8 mouse cellular contexts compared by ENCODE assay signal in the genomic region with DNA sequence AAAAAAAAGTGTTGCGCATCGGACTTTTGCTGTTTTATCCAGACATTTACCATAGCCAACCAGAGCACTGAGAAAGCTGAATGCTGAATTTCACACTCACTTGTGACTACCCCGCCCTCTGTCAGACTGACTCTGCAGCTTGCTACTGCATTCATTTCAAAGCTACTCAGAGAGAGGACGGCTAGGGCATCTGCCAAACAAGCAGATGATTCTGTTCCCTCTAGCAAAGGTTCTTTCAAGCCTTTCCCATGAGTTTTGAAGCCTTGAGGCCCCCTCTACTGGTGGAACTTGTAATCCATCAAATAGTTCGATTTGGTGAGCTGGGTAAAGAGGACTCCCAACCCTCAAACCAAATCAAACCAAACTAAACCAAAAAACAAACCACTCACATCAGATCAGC. TPM values are rescaled to one million over a fixed set of nuclear protein-coding genes. Genes with fewer than 3 reads are reported as not detected.
DNase-seq lines count a peak whose midpoint lies in the region; ATAC-seq and TF ChIP-seq lines count a peak whose summit lies in the region.

No protein-coding gene starts in this region.

- no peaks in the 10 kb centered on the region for H3K27me3 ChIP-seq in embryonic facial prominence, embryonic 12.5 days
- H3K27me3 ChIP-seq in heart, embryonic 11.5 days (ENCODE audit: control insufficient read depth, insufficient read depth, low read length) = no peaks in the 10 kb centered on the region
- H3K27me3 ChIP-seq in kidney, embryonic 14.5 days (ENCODE audit: control insufficient read depth, insufficient read depth, low read length) = no peaks in the 10 kb centered on the region; the same call in 1 of the 2 replicates
- no peaks in the 10 kb centered on the region for H3K27me3 ChIP-seq in limb, embryonic 14.5 days (ENCODE audit: control insufficient read depth, insufficient read depth, low read length)
- H3K27me3 ChIP-seq in midbrain, embryonic 14.5 days (ENCODE audit: control insufficient read depth, insufficient read depth, low read length) = no peaks in the 10 kb centered on the region
- no peaks in the 10 kb centered on the region for H3K27me3 ChIP-seq in stomach, embryonic 15.5 days (replicated peaks)

- H3K36me3 ChIP-seq in embryonic facial prominence, embryonic 12.5 days = no peaks in the 10 kb centered on the region
- no peaks in the 10 kb centered on the region for H3K36me3 ChIP-seq in heart, embryonic 11.5 days (ENCODE audit: control insufficient read depth, insufficient read depth, low read length)
- H3K36me3 ChIP-seq in kidney, embryonic 14.5 days (ENCODE audit: control insufficient read depth, insufficient read depth, low read length) = no peaks in the 10 kb centered on the region
- no peaks in the 10 kb centered on the region for H3K36me3 ChIP-seq in limb, embryonic 14.5 days (ENCODE audit: control insufficient read depth, insufficient read depth, low read length)
- H3K36me3 ChIP-seq in midbrain, embryonic 14.5 days (ENCODE audit: control insufficient read depth, insufficient read depth, low read length) = no peaks in the 10 kb centered on the region
- no peaks in the 10 kb centered on the region for H3K36me3 ChIP-seq in stomach, embryonic 15.5 days

- ATAC-seq in embryonic facial prominence, embryonic 12.5 days (ENCODE audit: insufficient number of reproducible peaks, insufficient read depth, low FRiP score, low TSS enrichment) = no peak
- ATAC-seq in heart, embryonic 11.5 days (replicated peaks; ENCODE audit: insufficient number of reproducible peaks, low FRiP score, low TSS enrichment) = no peak
- ATAC-seq in kidney, embryonic 14.5 days (ENCODE audit: low FRiP score, low TSS enrichment) = peak; percentile 50; the same call in 1 of the 2 replicates
- peak; percentile 41; the same call in 1 of the 2 replicates for ATAC-seq in limb, embryonic 14.5 days (ENCODE audit: low FRiP score, low read depth)
- ATAC-seq in midbrain, embryonic 14.5 days (ENCODE audit: low FRiP score, low TSS enrichment) = no peak
- ATAC-seq in stomach, embryonic 15.5 days (ENCODE audit: insufficient read depth, low FRiP score, low read depth) = peak; percentile 29; the same call in 1 of the 2 replicates

- H3K9ac ChIP-seq in embryonic facial prominence, embryonic 12.5 days = no peak overlapping the region
- no peak overlapping the region for H3K9ac ChIP-seq in heart, embryonic 11.5 days (ENCODE audit: low read depth, low read length)
- H3K9ac ChIP-seq in kidney, embryonic 14.5 days (ENCODE audit: low read depth, low read length) = no peak overlapping the region
- H3K9ac ChIP-seq in limb, embryonic 14.5 days (ENCODE audit: low read depth, low read length, severe bottlenecking) = no peak overlapping the region
- no peak overlapping the region; the same call in 1 of the 2 replicates for H3K9ac ChIP-seq in midbrain, embryonic 14.5 days (replicated peaks; ENCODE audit: low read length)
- H3K9ac ChIP-seq in stomach, embryonic 15.5 days = no peak overlapping the region

- no peak for TF ChIP-seq POLR2A in limb, embryonic 14.5 days (IDR thresholded peaks at IDR 0.05; ENCODE audit: borderline replicate concordance, extremely low read depth, insufficient read depth, insufficient read length)

- 25% methylated on average over 5 of the region's 5 CpGs for WGBS in embryonic facial prominence, embryonic 12.5 days
- WGBS in heart, embryonic 11.5 days (ENCODE audit: insufficient replicate concordance) = 19% methylated on average over 5 of the region's 5 CpGs
- WGBS in kidney, embryonic 14.5 days = 23% methylated on average over 5 of the region's 5 CpGs
- 14% methylated on average over 5 of the region's 5 CpGs for WGBS in limb, embryonic 14.5 days
- 18% methylated on average over 5 of the region's 5 CpGs for WGBS in midbrain, embryonic 14.5 days
- WGBS in stomach, embryonic 15.5 days = 17% methylated on average over 5 of the region's 5 CpGs

- peak overlapping the region; percentile 42 for H3K4me2 ChIP-seq in embryonic facial prominence, embryonic 12.5 days (replicated peaks)
- H3K4me2 ChIP-seq in heart, embryonic 11.5 days = peak overlapping the region; percentile 60
- H3K4me2 ChIP-seq in kidney, embryonic 14.5 days (replicated peaks; ENCODE audit: low read depth, low read length) = peak overlapping the region; percentile 41
- peak overlapping the region; percentile 35 for H3K4me2 ChIP-seq in limb, embryonic 14.5 days (replicated peaks; ENCODE audit: low read depth, low read length, severe bottlenecking)
- H3K4me2 ChIP-seq in midbrain, embryonic 14.5 days (ENCODE audit: low read length) = peak overlapping the region; percentile 36
- peak overlapping the region; percentile 49 for H3K4me2 ChIP-seq in stomach, embryonic 15.5 days

- H3K4me3 ChIP-seq in embryonic facial prominence, embryonic 12.5 days = no peak overlapping the region
- peak overlapping the region; percentile 15; the same call in 1 of the 2 replicates for H3K4me3 ChIP-seq in heart, embryonic 11.5 days (ENCODE audit: low read depth, low read length)
- no peak overlapping the region for H3K4me3 ChIP-seq in kidney, embryonic 14.5 days (ENCODE audit: low read length)
- no peak overlapping the region for H3K4me3 ChIP-seq in limb, embryonic 14.5 days (replicated peaks; ENCODE audit: low read length)
- no peak overlapping the region for H3K4me3 ChIP-seq in midbrain, embryonic 14.5 days (replicated peaks; ENCODE audit: low read depth, low read length)
- H3K4me3 ChIP-seq in stomach, embryonic 15.5 days (replicated peaks) = peak overlapping the region; percentile 24; the same call in 1 of the 2 replicates

- H3K4me1 ChIP-seq in embryonic facial prominence, embryonic 12.5 days = peaks cover 9% of the 10 kb centered on the region
- H3K4me1 ChIP-seq in heart, embryonic 11.5 days (ENCODE audit: control insufficient read depth, insufficient read depth, low read length) = peaks cover 16% of the 10 kb centered on the region
- H3K4me1 ChIP-seq in kidney, embryonic 14.5 days (ENCODE audit: control insufficient read depth, insufficient read depth, low read length) = peaks cover 9% of the 10 kb centered on the region
- peaks cover 36% of the 10 kb centered on the region for H3K4me1 ChIP-seq in limb, embryonic 14.5 days (ENCODE audit: control insufficient read depth, insufficient read depth, low read length)
- H3K4me1 ChIP-seq in midbrain, embryonic 14.5 days (ENCODE audit: control insufficient read depth, insufficient read depth, low read length) = peaks cover 20% of the 10 kb centered on the region
- peaks cover 22% of the 10 kb centered on the region for H3K4me1 ChIP-seq in stomach, embryonic 15.5 days

- H3K9me3 ChIP-seq in embryonic facial prominence, embryonic 12.5 days = no peaks in the 10 kb centered on the region
- no peaks in the 10 kb centered on the region for H3K9me3 ChIP-seq in heart, embryonic 11.5 days (replicated peaks; ENCODE audit: control insufficient read depth, low read length)
- H3K9me3 ChIP-seq in kidney, embryonic 14.5 days (ENCODE audit: control insufficient read depth, low read length) = no peaks in the 10 kb centered on the region
- no peaks in the 10 kb centered on the region for H3K9me3 ChIP-seq in limb, embryonic 14.5 days (ENCODE audit: control insufficient read depth, low read length)
- no peaks in the 10 kb centered on the region for H3K9me3 ChIP-seq in midbrain, embryonic 14.5 days (ENCODE audit: control insufficient read depth, low read length)
- no peaks in the 10 kb centered on the region for H3K9me3 ChIP-seq in stomach, embryonic 15.5 days

- no peak overlapping the region for H3K27ac ChIP-seq in embryonic facial prominence, embryonic 12.5 days
- H3K27ac ChIP-seq in heart, embryonic 11.5 days (ENCODE audit: low read depth, low read length) = peak overlapping the region; percentile 30; the same call in 1 of the 2 replicates
- no peak overlapping the region; the same call in 1 of the 2 replicates for H3K27ac ChIP-seq in kidney, embryonic 14.5 days (ENCODE audit: low read depth, low read length)
- no peak overlapping the region for H3K27ac ChIP-seq in limb, embryonic 14.5 days (replicated peaks; ENCODE audit: low read depth, low read length)
- H3K27ac ChIP-seq in midbrain, embryonic 14.5 days (replicated peaks; ENCODE audit: low read depth, low read length) = no peak overlapping the region
- 0 out of 2 replicates have a peak overlapping the region, but pooled peaks have one; percentile 3 for H3K27ac ChIP-seq in stomach, embryonic 15.5 days

- DNase-seq in A20 (ENCODE audit: low read depth, low spot score) = peak; percentile 56
- DNase-seq in adrenal gland, postnatal 10 days = peak; percentile 75
- DNase-seq in limb, embryonic 14.5 days (ENCODE audit: low spot score) = peak; percentile 81
- DNase-seq in midbrain, embryonic 14.5 days = peak; percentile 82

RNA-seq across cellular contexts. Expression of a gene that starts 13.0 kb away (rescaled TPM):
- 1 to 10 TPM in 1 of 2 experiments, under 1 TPM in 1; 0.78 to 1.2 TPM for total RNA-seq in adrenal gland, postnatal 10 days (2021)
- 0.40 and 0.52 TPM in 2 replicates for polyA plus RNA-seq in embryonic facial prominence, embryonic 12.5 days (2016; fragmentation: Nextera tagmentation; extraction: Ambion mirVana)
- polyA plus RNA-seq in heart, embryonic 11.5 days (2014; fragmentation: Nextera tagmentation; extraction: Ambion mirVana) = 0.75 and 1.1 TPM in 2 replicates
- polyA plus RNA-seq in kidney, embryonic 14.5 days (2014; fragmentation: Nextera tagmentation; extraction: Ambion mirVana) = 0.46 and 0.76 TPM in 2 replicates
- 0.35 and 0.47 TPM in 2 replicates for polyA plus RNA-seq in limb, embryonic 14.5 days (2012; rRNA removed)
- polyA plus RNA-seq in limb, embryonic 14.5 days (2014; fragmentation: Nextera tagmentation; extraction: Ambion mirVana) = 0.30 TPM in 2 replicates
- polyA plus RNA-seq in midbrain, embryonic 14.5 days (2014; fragmentation: Nextera tagmentation; extraction: Ambion mirVana) = 0.93 and 1.2 TPM in 2 replicates
- 0.19 and 0.37 TPM in 2 replicates for polyA plus RNA-seq in stomach, embryonic 15.5 days (2015; fragmentation: Nextera tagmentation; extraction: Ambion mirVana)

RNA-seq across cellular contexts. Expression of a gene that starts 16.8 kb away (rescaled TPM):
- total RNA-seq in adrenal gland, postnatal 10 days (2021) = 1 to 10 TPM; 2.4 to 4.5 TPM
- 8.8 and 10.6 TPM in 2 replicates for polyA plus RNA-seq in embryonic facial prominence, embryonic 12.5 days (2016; fragmentation: Nextera tagmentation; extraction: Ambion mirVana)
- 6.6 and 7.1 TPM in 2 replicates for polyA plus RNA-seq in heart, embryonic 11.5 days (2014; fragmentation: Nextera tagmentation; extraction: Ambion mirVana)
- 7.3 and 8.5 TPM in 2 replicates for polyA plus RNA-seq in kidney, embryonic 14.5 days (2014; fragmentation: Nextera tagmentation; extraction: Ambion mirVana)
- 6.9 TPM in 2 replicates for polyA plus RNA-seq in limb, embryonic 14.5 days (2012; rRNA removed)
- polyA plus RNA-seq in limb, embryonic 14.5 days (2014; fragmentation: Nextera tagmentation; extraction: Ambion mirVana) = 5.9 and 6.7 TPM in 2 replicates
- 8.6 and 9.7 TPM in 2 replicates for polyA plus RNA-seq in midbrain, embryonic 14.5 days (2014; fragmentation: Nextera tagmentation; extraction: Ambion mirVana)
- polyA plus RNA-seq in stomach, embryonic 15.5 days (2015; fragmentation: Nextera tagmentation; extraction: Ambion mirVana) = 6.1 and 7.2 TPM in 2 replicates

RNA-seq across cellular contexts. Expression of a gene that starts 26.6 kb away (rescaled TPM):
- total RNA-seq in adrenal gland, postnatal 10 days (2021) = 10 to 100 TPM; 13.4 to 18.9 TPM
- polyA plus RNA-seq in embryonic facial prominence, embryonic 12.5 days (2016; fragmentation: Nextera tagmentation; extraction: Ambion mirVana) = 7.5 and 9.7 TPM in 2 replicates
- polyA plus RNA-seq in heart, embryonic 11.5 days (2014; fragmentation: Nextera tagmentation; extraction: Ambion mirVana) = 9.3 TPM in 2 replicates
- polyA plus RNA-seq in kidney, embryonic 14.5 days (2014; fragmentation: Nextera tagmentation; extraction: Ambion mirVana) = 8.3 and 10.8 TPM in 2 replicates
- 7.8 and 8.4 TPM in 2 replicates for polyA plus RNA-seq in limb, embryonic 14.5 days (2012; rRNA removed)
- 10.8 and 11.2 TPM in 2 replicates for polyA plus RNA-seq in limb, embryonic 14.5 days (2014; fragmentation: Nextera tagmentation; extraction: Ambion mirVana)
- polyA plus RNA-seq in midbrain, embryonic 14.5 days (2014; fragmentation: Nextera tagmentation; extraction: Ambion mirVana) = 17.0 and 21.2 TPM in 2 replicates
- 9.5 and 10.7 TPM in 2 replicates for polyA plus RNA-seq in stomach, embryonic 15.5 days (2015; fragmentation: Nextera tagmentation; extraction: Ambion mirVana)

Comparison
In these comparisons a context has a peak if more than half of its experiments do, and no peak if none do; other contexts are left out.
1. ATAC-seq: peak in kidney, embryonic 14.5 days (single experiment), limb, embryonic 14.5 days (single experiment) and stomach, embryonic 15.5 days (single experiment); none in embryonic facial prominence, embryonic 12.5 days (single experiment), heart, embryonic 11.5 days (single experiment) and midbrain, embryonic 14.5 days (single experiment).
2. H3K27ac ChIP-seq: peak in heart, embryonic 11.5 days (single experiment) and stomach, embryonic 15.5 days (single experiment); none in embryonic facial prominence, embryonic 12.5 days (single experiment), kidney, embryonic 14.5 days (single experiment), limb, embryonic 14.5 days (single experiment) and midbrain, embryonic 14.5 days (single experiment).
3. H3K4me3 ChIP-seq: peak in heart, embryonic 11.5 days (single experiment) and stomach, embryonic 15.5 days (single experiment); none in embryonic facial prominence, embryonic 12.5 days (single experiment), kidney, embryonic 14.5 days (single experiment), limb, embryonic 14.5 days (single experiment) and midbrain, embryonic 14.5 days (single experiment).
4. Peak in every context shown above with its lines, with median percentiles within 50 percentile points of each other: DNase-seq and H3K4me2 ChIP-seq.